Mouse (Mus musculus) liver, postnatal 0 days (tissue): ENCODE measurements around the gene Chst3.

Experiments
- CTCF ChIP-seq: sonication (generic); IDR thresholded peaks from 2 replicates; pipeline ENCODE4 v1.5.1; 2016; ENCODE audit warnings: antibody characterized with exemption, low read depth
- EP300 ChIP-seq: IDR thresholded peaks from 2 replicates; pipeline ENCODE4 v1.6.1; 2016; ENCODE audit warnings: antibody characterized with exemption, low read depth, mild to moderate bottlenecking

DNA sequence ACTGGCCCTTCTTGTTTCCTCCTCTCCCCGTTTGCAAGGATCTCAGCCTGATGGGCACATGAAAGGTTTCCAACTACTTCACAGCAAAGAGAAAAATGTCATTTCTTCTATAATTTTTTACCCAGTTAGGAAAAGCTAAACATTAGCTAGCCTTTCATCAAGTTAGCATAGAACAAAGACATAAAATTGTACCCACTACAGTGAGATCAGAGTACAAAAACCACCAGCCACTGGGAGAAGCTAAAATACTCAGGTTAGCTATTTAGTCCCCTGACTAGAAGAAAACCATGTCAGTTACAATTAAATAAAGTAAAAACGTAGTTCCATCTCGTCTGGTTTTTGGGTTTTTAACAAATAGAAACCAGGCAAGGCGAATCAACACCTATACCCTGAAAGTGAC, 8.6 kb upstream of the Chst3 start:
- TF ChIP-seq CTCF (no peak), EP300 (no peak)
